Mouse (Mus musculus) A20 (cell line): ENCODE results near the gene Dzip1l.

Experiments used
- DNase-seq: peaks from one replicate; pipeline ENCODE4 v3.0.0-alpha.2; 2011; ENCODE audit warnings: low read depth, low spot score

Dzip1l gene

DNA sequence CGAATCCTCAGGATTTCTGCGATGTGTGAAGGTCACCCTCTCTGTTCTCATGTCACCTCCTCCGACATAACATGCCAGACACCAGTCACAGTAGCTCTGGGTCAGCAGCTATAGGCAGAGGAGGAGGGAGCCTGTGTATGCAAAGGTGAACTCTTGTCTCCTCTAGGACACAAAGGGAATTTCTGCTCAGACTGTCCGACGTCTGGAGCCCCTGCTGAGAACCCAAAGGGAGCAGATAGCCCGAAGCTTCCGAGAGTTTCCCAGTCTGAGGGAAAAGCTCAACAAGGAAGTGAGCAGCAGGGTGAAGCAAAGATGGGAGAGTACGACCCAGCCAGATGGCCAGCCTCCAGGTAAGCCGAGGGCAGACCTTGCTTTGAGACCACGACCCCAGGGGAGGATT, 31.5 kb downstream of the Dzip1l start:
- DNase-seq: no peak

DNA sequence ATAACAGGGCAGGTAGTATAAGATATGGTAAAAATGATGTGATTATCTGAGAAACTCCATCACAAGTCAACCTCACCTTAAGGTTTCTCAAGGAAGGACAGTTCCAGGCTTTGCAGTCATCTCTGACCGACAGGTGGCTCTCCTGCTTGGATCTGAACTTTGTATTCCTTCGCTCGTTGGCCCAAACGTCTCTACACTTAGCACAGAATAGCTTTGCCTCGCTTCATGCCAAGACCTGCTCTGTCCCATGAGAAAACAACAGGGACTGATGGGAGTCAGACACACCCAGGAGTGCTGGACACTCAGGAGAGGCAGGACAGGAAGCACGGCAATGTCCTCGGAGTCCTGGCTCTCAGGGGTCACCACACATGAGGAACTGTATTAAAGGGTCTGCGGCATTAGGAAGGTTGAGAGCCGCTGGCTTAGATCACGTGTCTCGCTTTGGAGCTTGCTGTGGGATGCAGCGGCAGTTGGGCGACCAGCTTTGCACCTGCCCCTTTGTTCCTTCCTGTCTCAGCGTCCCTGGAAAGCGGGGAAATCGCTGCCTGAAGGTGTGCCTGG, 32.4 kb downstream of the Dzip1l start:
- DNase-seq: no peak

DNA sequence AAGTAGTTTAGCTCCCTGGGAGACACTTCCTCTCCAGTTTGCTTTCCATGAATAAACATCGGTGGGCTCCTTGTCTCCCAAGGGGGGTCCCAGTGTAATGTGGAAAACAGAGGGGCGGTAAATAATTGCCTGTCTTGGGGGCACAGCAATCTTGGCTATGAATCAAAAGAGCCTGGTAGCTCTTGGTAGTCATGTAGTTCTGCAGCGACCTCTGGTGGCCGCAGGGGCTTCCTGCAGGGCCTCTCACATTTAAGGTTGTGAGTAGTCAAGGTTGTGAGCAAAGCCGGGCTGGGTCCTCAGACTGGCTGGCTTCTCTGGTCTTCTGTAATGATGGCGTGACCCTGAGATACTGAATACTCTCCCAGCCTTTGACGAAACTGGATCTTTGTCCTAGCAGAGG, 33.1 kb downstream of the Dzip1l start:
- DNase-seq: peak; percentile 73

DNA sequence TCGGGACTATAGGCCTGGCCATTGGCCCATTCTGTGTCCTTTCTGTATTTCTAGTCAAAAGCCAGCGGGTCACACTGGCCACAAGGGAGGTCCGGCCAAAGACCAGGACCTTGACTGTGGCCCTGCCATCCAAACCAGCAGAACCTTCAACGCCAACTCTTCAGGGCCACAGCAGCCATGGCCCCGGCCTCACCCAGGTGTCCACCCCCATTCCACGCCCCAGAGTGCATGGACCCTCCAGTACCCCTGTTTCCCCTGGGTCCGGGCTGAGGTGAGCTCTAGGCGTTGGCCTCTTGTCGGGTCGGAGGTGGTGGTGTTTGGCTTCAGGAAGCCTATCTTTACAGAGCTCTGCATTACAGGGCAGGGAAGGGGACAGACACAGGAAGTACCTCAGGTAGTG, 33.6 kb downstream of the Dzip1l start:
- DNase-seq: no peak

DNA sequence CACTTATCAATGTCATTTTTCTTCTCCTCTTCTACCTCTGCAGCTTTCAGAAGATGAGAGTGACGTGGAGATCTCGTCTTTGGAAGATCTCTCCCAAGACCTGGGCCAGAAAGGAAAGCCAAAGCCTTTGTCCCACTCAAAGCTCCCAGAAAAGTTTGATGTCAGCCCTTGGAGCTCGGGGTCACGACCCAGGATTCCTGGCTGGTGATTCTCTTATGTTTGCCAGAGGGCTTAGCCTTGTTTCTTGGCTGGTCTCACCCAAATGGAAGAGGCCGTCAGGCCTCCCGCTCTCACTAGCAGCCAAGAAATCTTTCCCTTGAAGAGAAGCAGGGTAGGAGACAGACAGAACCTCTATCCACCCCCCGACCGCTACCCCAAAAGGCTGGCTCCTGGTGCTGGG, 38.3 kb downstream of the Dzip1l start:
- no peak for DNase-seq

DNA sequence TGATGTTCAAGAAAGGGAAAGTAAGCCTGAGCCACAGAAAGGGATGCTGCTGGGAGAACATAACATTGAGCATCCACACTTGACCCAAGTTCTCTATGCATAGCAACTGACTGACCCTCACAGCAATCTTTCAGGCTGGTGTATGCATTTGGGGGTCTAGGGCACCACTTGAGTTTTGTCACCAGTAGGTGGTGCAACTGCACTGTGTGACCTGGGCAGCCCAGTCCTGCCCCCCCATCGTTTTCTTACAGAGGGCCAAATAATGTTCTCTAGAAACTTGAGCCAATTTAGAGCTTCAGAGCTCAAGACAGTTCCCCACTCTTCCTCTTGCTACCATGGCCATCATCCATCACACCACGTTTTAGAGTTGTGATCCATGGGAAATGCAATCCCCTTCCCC, 42.3 kb downstream of the Dzip1l start:
- DNase-seq: peak; percentile 24

DNA sequence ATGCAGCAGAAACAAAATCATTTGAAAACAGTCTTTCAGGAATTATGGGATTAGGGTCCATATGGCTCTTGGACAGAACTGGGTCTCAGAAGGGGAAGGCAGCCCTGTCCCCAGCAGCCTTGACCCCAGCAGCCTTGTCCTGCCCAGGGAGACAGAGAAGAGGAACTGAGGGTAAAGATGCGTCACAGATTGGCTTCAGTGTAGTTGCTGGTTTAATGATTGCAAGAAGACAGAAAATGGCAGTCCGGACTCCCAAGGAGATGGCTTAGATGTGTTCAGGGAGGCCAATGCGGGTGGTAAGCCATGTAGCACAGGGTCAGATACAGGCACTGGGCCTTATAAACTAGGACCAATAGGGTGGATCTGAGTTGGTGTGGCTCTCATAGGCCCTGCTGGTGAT, 46.4 kb downstream of the Dzip1l start:
- no peak for DNase-seq

DNA sequence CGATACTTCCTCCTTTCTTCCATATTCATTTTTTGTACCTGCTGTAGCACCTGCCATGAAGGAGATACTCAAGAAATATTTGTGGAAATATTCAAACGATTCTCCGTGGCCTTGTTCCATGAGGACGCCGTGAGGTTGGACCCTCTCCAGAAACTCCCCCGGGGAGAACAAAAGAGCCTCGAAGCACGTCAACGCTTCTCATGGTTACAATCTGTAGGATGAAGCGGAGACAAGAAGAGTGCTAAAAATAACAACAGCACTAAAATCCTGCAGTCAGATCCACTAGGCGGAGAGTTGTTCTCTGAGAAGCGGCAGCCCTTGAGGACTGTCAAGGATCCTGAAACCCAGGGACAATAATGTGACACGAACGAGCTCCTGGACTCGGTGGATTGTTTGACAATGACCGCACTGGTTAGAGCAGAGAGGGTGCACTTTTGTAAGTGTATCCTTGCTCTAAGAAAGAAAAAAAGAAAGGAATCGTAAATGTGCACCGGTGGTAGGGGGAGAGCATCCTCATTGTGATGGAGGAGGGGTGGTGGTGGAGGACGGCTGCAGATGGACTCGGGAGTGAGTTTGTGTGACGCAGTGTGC, 52.8 kb downstream of the Dzip1l start:
- no peak for DNase-seq

DNA sequence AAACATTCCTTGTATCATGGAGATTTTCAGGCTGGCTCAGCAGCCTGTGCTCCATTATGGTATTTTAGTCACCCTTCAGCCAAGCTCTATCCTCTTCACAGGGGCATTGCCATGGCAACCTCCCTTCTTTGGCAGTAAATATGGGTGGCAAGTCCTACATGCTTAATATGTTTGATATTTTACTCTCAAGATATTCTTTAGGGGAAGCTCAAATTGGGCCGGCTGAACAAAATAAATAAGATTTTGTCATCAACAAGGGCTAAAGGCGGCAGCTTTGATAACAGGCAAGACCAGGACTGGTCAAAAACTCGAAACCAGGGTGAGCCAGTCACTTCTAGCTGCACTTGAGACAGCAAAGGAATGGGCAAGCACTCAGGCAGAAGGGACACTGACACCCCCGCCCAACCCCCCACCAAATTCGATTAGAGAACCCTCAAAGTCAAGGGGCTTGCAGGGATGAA, 55.8 kb downstream of the Dzip1l start:
- no peak for DNase-seq

DNA sequence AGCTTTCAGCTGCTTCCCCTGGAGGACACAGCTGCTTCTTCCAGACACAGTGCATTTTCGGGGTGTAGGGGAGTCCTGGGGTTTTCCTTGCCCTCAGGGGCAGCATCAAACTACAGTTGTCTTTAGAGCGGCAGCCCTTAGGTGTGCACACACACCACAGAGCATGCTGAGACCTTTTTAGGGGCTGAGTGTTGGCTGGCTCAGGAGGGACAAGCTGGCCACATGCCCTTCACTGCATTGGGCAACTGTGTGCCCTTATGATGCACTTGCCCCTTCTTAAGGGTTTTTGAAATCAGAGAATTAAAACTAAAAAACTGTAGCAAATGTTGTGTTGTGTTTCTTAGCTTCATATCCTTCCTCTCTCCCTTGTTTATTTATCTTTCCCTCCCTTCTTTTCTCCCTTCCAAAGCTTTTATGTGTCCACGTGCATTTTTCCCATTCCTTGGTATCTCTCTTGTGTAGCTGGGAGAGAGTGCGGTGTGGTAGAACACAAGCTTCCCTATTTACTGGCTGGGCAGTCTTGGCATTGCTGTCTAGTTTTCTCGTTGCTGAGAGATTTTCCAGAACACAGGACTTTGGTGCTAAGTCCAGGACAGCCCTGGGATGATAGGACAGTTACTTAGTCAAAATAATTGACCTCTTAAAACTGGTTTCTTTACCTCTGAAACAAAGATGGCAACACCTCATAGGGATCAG, 56.4 kb downstream of the Dzip1l start:
- no peak for DNase-seq

DNA sequence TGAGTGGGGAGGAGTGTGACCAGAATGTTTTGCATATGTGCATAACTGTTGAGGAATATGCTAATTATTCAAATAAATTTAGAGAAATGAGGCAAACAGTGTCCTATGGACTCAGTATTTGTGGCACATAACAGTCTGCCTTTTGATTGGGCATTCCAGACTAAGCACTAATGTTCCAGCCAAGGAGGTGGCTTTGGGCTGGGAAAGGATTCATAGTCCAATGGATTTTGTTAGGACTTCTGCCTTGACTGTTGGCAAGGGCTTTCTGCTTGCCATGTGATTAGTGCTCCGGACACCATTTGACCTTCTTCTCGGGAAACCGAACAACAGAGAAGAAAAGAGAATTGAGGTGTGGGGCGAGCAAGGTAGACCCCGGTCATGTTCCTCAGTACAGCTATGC, 60.5 kb downstream of the Dzip1l start:
- no peak for DNase-seq

DNA sequence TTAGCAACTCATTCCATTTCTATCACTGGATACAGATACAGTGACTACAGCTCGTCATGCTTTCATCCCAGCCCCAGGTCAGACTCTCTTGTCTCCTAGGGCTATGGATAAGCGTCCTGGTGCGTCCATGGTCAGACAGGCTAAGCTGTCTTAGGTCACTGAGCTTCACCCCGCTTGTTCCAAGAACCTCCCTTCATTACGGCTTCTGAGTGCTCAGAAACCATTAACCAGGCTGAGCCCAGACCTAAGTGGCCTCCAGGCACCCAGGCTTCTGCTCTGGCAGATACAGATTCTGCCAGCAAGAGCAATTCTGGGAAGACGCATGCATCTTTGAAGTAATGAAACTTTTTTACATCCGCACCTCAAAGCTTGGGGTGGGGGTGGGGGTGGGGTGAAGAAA, 61.1 kb downstream of the Dzip1l start:
- no peak for DNase-seq

DNA sequence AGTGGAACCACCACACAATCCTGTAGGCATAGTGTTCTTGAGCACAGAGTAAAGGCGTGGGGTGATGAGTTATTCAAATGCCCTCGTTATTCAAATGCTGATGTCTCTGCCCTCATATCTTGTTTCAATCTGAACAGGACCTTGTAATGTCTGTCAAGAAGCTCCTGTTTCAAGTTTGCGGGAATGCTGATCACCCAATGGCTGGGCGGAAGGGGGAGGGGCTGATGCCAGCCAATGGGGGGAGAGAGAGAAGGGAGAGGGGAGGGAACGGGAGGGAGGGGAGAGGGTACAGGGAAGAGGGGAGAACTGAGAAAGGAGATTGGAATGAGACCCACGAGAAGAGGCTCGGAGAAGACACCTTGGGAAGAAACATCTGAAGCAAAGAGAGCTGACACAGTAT, 65.7 kb downstream of the Dzip1l start:
- no peak for DNase-seq

DNA sequence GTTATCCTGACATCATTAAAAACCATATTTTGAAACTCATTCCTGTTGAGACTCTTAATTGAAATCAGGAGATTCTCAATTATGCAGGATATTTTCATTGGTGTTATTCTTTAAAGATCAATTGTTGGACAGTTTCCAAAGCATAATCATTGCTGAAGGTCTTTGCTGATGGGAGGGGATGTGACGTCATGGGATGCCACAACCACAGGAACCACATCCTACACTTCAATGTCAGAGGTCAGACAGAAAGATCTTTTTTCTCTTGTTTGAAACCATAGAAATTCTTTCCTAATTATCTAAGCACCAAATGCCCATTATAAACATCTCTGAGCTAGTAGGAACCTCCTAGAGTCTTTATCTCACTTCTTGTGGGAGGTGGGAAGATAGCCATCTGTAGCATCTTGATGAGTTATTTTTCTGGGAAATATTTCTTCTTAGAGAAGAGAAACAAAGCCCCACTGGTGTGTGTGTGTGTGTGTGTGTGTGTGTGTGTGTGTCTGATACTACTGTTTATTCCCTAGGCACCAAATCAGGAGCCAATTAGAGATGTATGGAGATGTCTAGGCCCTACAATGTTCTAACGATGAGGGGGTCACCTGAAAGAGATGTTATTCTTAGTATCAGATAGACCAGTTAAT, 70.6 kb downstream of the Dzip1l start:
- no peak for DNase-seq

DNA sequence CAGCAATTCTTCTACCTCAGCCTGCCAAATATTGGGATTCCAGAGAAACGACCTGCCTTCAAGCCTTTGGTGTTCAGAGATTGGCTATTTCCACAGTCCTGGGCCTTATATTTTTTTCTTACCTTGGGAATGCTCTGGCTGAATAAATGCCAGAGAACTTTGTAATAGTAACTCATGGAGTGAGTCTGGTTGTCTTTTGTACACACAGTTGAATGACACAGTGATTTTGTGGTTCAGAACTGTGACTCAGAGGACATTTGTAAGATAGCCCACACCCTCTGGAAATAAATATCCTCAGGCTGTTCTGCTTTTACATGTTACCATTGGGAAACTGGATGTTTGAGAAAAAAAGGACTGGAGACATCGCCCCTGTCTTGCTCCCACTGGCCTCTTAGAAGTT, 71.9 kb downstream of the Dzip1l start:
- no peak for DNase-seq

DNA sequence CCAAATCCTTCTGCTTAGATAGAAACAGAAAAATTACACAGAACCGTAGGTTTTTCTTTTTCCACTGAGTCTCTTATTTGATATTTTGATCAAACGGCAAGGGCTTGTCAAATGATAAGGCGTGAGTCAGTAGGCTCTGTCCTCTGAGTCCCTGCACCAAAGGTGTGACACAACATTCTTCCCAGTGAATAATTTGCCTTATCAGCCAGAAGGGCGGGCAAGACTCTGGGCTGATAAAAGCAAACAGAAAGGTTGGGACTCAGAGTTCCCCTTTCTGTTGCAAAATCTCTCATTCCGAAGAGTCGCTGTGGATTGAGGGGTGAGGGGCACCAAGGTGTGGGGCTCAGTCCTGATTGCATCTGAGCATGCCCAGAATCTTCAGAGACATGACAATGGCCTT, 72.9 kb downstream of the Dzip1l start:
- DNase-seq: no peak

DNA sequence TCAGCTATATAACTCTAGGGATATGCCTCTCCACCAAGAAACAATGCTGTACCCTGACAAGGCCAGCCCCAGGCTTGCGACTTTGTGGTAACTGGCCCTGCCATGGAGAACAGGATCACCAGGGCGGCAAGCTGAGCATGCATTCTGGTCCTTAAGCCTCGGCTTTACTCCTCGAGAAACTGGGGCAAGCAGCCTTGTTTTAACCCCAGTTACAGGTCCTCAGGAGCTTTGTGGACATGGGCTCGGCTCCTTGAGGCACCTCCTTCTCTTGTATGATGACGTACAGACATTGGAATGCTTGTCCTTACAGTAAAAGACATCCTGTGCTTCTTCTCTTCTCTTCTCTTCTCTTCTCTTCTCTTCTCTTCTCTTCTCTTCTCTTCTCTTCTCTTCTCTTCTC, 74.4 kb downstream of the Dzip1l start:
- no peak for DNase-seq

DNA sequence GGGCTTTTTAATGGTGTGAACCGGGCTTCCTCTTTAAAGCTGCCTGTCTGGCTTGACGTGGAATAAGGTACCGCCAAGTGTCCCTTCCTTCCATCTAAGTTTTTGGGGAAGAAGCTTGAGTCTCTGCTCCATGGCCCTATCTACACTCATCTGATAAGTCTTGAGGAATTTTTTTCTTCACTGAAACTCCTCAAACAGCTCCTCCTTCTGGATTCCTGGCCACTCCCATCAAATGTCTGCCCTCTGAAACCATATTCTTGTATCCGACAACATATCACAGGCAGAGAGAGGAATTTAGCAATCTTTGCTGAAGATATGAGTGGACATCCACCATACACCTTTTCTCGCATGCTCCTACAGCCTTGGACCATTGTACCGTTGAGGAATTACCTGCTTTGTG, 77.0 kb downstream of the Dzip1l start:
- DNase-seq: no peak

DNA sequence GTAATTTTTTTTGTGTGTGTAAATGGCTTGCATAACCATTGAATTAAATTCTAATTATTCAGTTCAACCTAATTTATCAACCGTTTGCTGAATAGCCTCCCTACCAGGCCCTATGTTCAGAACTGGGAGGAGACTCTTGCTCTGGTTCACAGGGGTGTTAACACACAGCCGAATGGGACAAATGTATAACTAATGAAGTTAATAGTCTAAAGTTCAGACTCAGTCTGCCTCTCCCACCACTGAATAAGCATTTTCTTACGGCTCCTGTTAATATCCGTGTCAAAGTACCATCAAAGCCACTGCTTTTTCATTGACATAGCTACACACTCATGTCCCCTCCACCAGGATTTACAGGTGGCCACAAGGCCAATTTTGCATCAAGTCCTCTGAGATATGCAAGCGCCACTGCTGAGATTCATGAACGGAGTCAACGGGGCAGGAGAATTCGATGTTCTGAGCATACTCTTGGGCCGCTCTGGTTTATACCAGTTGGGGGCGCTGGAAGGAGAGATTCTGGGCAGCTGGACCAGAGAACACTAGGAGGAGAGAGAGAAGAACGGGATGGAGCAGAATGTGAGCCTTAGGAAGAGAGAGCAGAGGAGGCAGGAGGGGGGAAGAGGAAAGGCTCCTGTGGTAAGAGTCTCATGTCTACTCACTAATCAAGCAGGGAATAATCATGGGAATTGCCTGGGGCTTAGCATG, 78.3 kb downstream of the Dzip1l start:
- DNase-seq: no peak

DNA sequence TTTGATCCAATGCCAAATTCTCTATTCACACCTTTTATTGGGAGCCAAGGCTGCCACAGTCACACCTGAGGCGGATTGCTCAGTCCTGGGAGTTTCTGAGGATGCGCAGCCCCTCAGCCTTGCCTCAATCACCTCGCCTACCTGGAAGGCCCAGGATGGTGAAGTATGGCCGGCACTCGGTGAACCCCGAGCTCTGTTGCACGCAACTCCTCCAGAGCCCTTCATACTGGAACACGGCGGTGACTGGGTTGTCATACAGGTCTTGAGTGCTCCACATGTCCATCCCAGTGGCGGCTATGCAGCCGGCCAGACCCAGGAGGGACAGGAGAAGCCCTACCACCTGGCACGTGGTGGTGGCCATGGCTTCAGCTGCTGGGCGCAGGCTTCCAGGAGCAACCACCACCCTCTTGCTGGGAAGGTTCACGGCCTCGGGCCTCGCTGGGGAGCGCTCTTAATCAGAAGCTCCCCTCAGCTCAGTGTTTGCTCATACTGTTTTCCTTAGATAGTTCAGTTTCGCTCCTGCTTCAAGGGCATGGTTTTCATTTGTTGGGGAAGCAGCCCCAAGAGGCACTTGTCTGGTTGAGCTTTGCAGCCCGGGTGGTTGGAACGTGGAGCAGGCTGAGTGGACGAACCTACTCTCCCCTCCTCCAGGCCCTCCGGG, 80.4 kb downstream of the Dzip1l start:
- no peak for DNase-seq

DNA sequence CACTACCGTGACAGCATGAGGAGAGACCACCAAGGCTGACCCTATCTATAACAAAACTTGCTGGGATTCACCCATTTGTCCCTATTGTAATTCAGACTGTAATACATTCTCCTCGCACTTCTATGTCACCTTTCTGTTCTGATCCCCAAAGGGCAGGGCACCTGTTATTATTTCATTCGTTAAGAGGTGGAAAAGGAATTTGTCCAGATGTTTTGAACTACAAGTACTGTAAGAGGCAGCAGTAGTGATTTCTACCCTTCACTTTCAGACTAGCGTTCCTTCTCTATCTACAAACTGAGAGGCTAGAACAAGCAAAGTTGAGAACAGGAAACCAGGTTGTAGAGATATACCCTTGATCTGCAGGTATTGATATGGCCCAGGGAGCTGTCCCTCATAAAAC, 81.0 kb downstream of the Dzip1l start:
- DNase-seq: no peak

DNA sequence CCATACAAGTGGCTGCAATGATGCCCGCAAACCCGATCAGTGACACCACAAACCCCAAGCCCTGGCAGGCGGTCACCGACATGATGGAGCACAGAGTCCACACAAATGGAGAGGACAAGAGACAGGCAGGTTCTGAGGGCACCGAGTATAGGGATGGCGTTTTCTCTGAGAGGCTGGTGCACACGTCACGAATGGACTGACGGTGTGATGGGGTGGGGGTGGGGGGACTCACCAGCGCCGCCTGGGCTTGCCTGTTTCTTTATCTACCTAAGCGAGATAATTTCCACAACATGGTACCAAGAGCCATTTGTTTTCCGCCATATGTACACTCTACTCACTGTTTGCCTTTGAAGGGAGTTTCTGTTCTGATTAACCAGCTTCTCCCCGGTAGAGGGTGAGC, 87.8 kb downstream of the Dzip1l start, which contains the start of gene Cldn18:
Gene Cldn18, minus strand, starts transcription at position 134 of the 400 bp plus-strand sequence.
- DNase-seq: no peak
